Mouse (Mus musculus): Measurements from ENCODE around the gene Chd8. TPM values are rescaled to one million over a fixed set of nuclear protein-coding genes. Genes with fewer than 3 reads are reported as not detected.

Gene Chd8
- polyA plus RNA-seq (2017; shearing (Covaris generic)) = 51.7 TPM

GRCm38 (mm10) chr14:52257484-52258213, at the start of gene Chd8:
Gene Chd8, minus strand, starts transcription at chr14:52257780.

GRCm38 (mm10) chr14:52304644-52305271, 47.2 kb upstream of the Chd8 start, which contains the start of gene Mettl3:
Gene Mettl3, minus strand, starts transcription at chr14:52305128.

GRCm38 (mm10) chr14:52278932-52279746, 21.6 kb upstream of the Chd8 start, which contains the start of the genes Tox4 and Rab2b:
Gene Tox4, plus strand, starts transcription at chr14:52279146.
Gene Rab2b, minus strand, starts transcription at chr14:52279545.

GRCm38 (mm10) chr14:52197156-52197878, 60.3 kb downstream of the Chd8 start, which contains the start of gene Supt16:
Gene Supt16, minus strand, starts transcription at chr14:52197416.

Other genes starting within 250 kb of the Chd8 start
- gene Tmem253, start 242.1 kb downstream of the Chd8 start, polyA plus RNA-seq (2017; shearing (Covaris generic)) = 0.31 TPM
- gene Zfp219, start 237.0 kb downstream of the Chd8 start, polyA plus RNA-seq (2017; shearing (Covaris generic)) = 7.8 TPM
- not detected for gene Olfr221, start 215.3 kb downstream of the Chd8 start, polyA plus RNA-seq (2017; shearing (Covaris generic))
- gene Hnrnpc, start 153.8 kb downstream of the Chd8 start, polyA plus RNA-seq (2017; shearing (Covaris generic)) = 631 TPM
- 6.1 TPM for gene Rpgrip1, start 147.1 kb downstream of the Chd8 start, polyA plus RNA-seq (2017; shearing (Covaris generic))
- gene Supt16, start 60.4 kb downstream of the Chd8 start, polyA plus RNA-seq (2017; shearing (Covaris generic)) = 30.1 TPM
- 107 TPM for gene Tox4, start 21.4 kb upstream of the Chd8 start, polyA plus RNA-seq (2017; shearing (Covaris generic))
- gene Rab2b, start 21.8 kb upstream of the Chd8 start, polyA plus RNA-seq (2017; shearing (Covaris generic)) = 22.2 TPM
- 72.0 TPM for gene Mettl3, start 47.3 kb upstream of the Chd8 start, polyA plus RNA-seq (2017; shearing (Covaris generic))
- gene Sall2, start 71.0 kb upstream of the Chd8 start, polyA plus RNA-seq (2017; shearing (Covaris generic)) = 3.9 TPM
- gene Olfr1513, start 98.6 kb upstream of the Chd8 start, polyA plus RNA-seq (2017; shearing (Covaris generic)) = not detected
- gene Olfr1512, start 121.4 kb upstream of the Chd8 start, polyA plus RNA-seq (2017; shearing (Covaris generic)) = not detected
- not detected for gene Olfr1511, start 139.6 kb upstream of the Chd8 start, polyA plus RNA-seq (2017; shearing (Covaris generic))
- not detected for gene Olfr1510, start 156.6 kb upstream of the Chd8 start, polyA plus RNA-seq (2017; shearing (Covaris generic))
- gene Olfr1509, start 185.2 kb upstream of the Chd8 start, polyA plus RNA-seq (2017; shearing (Covaris generic)) = not detected
- gene Olfr1508, start 209.7 kb upstream of the Chd8 start, polyA plus RNA-seq (2017; shearing (Covaris generic)) = not detected
- not detected for gene Olfr1507, start 238.0 kb upstream of the Chd8 start, polyA plus RNA-seq (2017; shearing (Covaris generic))

All from activated CD4-positive, CD25-positive, alpha-beta regulatory T cell, adult 9 weeks (primary cell).